Mouse (Mus musculus) ES-Bruce4 (cell line): ENCODE results near the gene Tnks2. TPM values are rescaled to one million over a fixed set of nuclear protein-coding genes. Genes with fewer than 3 reads are reported as not detected.

ENCODE experiments used
- H3K27ac ChIP-seq: 2 replicates; pipeline ENCODE4 v1.5.1; 2012; ENCODE audit warnings: low read length, inconsistent platforms; ENCODE audit not compliant: insufficient read depth
- H3K27me3 ChIP-seq: 2 replicates; pipeline ENCODE4 v1.6.1; 2012; ENCODE audit warnings: mild to moderate bottlenecking, low read length, inconsistent platforms; ENCODE audit not compliant: control insufficient read depth, poor library complexity, insufficient read depth, severe bottlenecking
- H3K36me3 ChIP-seq: 2 replicates; pipeline ENCODE4 v1.6.1; 2012; ENCODE audit warnings: inconsistent platforms, mild to moderate bottlenecking, low read length, moderate library complexity; ENCODE audit not compliant: control insufficient read depth, poor library complexity, insufficient read depth, severe bottlenecking
- H3K4me1 ChIP-seq: one replicate; pipeline ENCODE4 v1.8.1; 2011; ENCODE audit warnings: low read length; ENCODE audit not compliant: control insufficient read depth, insufficient read depth
- H3K4me3 ChIP-seq: 2 replicates; pipeline ENCODE4 v1.5.1; 2011; ENCODE audit warnings: low read depth, mild to moderate bottlenecking, low read length
- H3K9ac ChIP-seq: 2 replicates; pipeline ENCODE4 v1.6.1; 2012; ENCODE audit warnings: low read depth, mild to moderate bottlenecking, inconsistent platforms; ENCODE audit not compliant: poor library complexity, severe bottlenecking
- H3K9me3 ChIP-seq: replicated peaks from 2 replicates; pipeline ENCODE4 v1.6.1; 2012; ENCODE audit warnings: mild to moderate bottlenecking, low read length, inconsistent platforms; ENCODE audit not compliant: control insufficient read depth, poor library complexity, insufficient read depth, severe bottlenecking
- CTCF ChIP-seq: IDR thresholded peaks from one replicate; pipeline ENCODE4 v1.8.1; 2011; ENCODE audit warnings: low read depth, low read length
- EP300 ChIP-seq: IDR thresholded peaks from 2 replicates; pipeline ENCODE4 v1.6.1; 2011; ENCODE audit warnings: low read depth, low read length; ENCODE audit not compliant: insufficient read depth
- POLR2A ChIP-seq: IDR thresholded peaks from one replicate; pipeline ENCODE4 v1.8.1; 2011; ENCODE audit warnings: low read length; ENCODE audit not compliant: insufficient read depth
- polyA plus RNA-seq: library from polyadenylated mRNA; stranded (reverse); fragments of >200 nt; gene quantifications from 2 replicates; pipeline ENCODE4 v1.2.4, GENCODE M21; 2011; ENCODE audit warnings: low read depth; ENCODE audit not compliant: missing spikeins, insufficient read depth, insufficient read length

Gene Tnks2
- polyA plus RNA-seq, 1 experiment: 415 TPM

DNA sequence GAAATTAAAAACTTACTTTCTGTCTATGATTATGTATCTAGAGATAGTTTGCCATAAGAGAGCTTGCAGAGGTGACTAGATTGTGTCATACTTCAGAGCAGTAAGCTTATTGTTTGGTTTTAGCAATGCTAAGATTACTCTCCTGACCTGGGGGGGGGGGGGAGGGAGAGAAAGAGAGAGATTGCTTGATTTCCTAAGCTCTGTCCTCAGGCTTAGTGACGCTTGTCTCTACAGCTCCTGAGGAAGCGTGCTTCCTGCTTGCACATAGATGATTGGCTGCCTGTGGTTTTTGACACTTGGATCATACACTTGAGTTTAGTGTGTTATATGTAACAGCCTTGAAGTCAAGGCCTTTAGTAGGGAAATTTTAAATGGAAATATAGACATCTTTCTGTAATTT lies 40.6 kb downstream of the Tnks2 start:
- H3K9ac ChIP-seq: no peak overlapping the region
- H3K36me3 ChIP-seq: peaks cover 84% of the 10 kb centered on the region

DNA sequence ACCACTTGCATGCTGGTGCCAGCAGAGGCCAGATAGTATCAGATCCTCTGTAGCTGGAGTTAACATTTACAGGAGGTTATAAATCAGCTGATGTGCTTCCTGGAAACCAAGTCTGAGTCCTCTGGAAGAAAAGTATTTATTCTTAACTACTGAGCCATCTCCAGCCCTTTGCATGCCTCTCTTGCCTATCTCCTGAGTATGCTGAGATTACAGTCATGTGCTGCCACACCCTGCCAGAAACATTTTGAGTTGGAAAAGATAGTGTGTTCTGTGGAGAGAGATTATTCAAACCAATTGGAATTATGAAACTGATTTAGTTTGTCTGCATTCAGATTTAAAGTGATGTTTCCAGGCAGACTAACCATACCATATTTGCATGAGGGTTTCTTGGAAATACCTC lies 43.3 kb downstream of the Tnks2 start:
- H3K27ac ChIP-seq: no peak overlapping the region
- no peaks in the 10 kb centered on the region for H3K4me1 ChIP-seq
- H3K36me3 ChIP-seq: peaks cover 88% of the 10 kb centered on the region
- TF ChIP-seq CTCF: no peak
- TF ChIP-seq EP300: no peak
- no peak for TF ChIP-seq POLR2A
- no peaks in the 10 kb centered on the region for H3K9me3 ChIP-seq
- no peak overlapping the region for H3K4me3 ChIP-seq
- H3K27me3 ChIP-seq: no peaks in the 10 kb centered on the region
- H3K9ac ChIP-seq: no peak overlapping the region

More for the DNA sequence above, 40.6 kb downstream of the Tnks2 start:
- H3K27ac ChIP-seq: no peak overlapping the region
- no peaks in the 10 kb centered on the region for H3K4me1 ChIP-seq
- TF ChIP-seq EP300 (no peak), CTCF (no peak)
- no peaks in the 10 kb centered on the region for H3K9me3 ChIP-seq
- H3K4me3 ChIP-seq: no peak overlapping the region
- H3K27me3 ChIP-seq: no peaks in the 10 kb centered on the region

DNA sequence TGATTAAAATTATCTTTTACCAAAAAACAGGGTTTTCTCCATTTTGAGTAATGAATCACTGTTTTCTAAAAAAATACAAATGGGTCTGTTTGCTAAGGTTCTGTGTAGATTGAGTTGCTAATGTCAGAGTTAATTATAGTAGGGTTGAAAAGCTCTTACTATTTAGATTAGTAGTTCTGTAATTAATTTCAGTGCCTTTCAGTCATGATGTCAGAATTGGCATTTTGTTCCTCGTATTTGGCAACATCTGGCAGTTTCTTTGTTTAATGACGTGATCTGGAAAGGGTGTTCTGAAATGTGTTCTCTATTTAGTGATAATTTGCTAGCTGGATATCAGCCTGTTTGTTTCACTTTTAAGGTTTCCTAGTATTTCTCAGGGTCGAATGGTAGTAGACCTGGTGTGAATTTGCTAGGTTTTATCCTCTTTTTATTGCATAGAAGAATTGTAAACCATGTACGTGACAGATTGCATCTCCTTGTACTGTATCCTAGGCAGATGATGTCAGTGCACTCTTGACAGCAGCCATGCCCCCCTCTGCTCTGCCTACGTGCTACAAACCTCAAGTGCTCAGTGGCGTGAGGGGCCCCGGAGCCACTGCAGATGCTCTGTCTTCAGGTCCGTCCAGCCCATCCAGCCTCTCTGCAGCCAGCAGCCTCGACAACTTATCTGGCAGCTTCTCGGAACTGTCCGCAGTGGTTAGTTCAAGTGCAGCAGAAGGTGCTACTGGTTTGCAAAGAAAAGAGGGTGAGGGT lies 44.9 kb downstream of the Tnks2 start:
- H3K4me1 ChIP-seq: no peaks in the 10 kb centered on the region
- no peaks in the 10 kb centered on the region for H3K27me3 ChIP-seq
- no peak overlapping the region for H3K9ac ChIP-seq
- no peak for TF ChIP-seq CTCF
- TF ChIP-seq POLR2A: no peak
- no peak for TF ChIP-seq EP300
- H3K4me3 ChIP-seq: no peak overlapping the region
- no peaks in the 10 kb centered on the region for H3K9me3 ChIP-seq
- peaks cover 90% of the 10 kb centered on the region for H3K36me3 ChIP-seq
- no peak overlapping the region for H3K27ac ChIP-seq

DNA sequence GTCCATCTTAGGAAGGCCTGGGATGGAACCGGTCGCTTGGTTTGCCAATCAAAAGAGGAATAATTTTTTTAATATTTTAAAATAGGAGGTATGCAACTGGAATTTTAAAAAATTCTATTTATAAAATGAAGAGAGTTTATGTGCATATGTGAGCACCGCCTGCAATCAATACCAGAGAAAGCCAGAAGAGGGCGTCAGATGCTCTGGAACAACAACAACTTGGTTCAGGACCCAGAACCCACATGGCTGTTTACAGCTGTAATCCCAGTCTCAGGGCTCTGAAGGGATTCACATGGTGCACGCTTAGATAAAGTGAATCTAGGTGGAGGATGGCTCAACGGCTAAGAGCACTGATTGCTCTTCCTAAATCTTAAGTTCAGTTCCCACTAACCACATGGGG lies 49.1 kb downstream of the Tnks2 start:
- Histone ChIP-seq H3K4me3 (no peak overlapping the region), H3K9me3 (no peaks in the 10 kb centered on the region), H3K27me3 (no peaks in the 10 kb centered on the region), H3K9ac (no peak overlapping the region), H3K4me1 (no peaks in the 10 kb centered on the region), H3K36me3 (peaks cover 90% of the 10 kb centered on the region), H3K27ac (no peak overlapping the region)
- TF ChIP-seq CTCF: peak; percentile 32
- TF ChIP-seq POLR2A: no peak
- no peak for TF ChIP-seq EP300

DNA sequence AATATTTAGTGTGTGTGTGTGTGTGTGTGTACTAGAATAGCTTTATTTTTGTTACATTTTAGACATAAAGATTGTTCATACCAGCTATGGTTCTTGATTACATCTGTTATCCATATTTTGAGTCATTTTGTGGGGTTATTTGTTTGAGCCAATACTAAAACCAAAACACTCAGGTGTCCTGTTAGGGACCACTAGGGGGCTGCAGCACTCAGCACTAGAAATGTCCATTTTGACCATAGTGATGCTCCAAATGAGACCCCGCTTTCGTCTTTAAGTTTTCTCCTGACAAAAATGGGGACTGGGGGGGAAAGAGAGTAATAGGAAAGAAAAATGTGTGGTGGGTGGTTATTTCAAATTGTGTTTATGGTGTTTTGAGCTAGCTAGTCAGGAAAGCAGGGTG lies 52.3 kb downstream of the Tnks2 start:
- Histone ChIP-seq H3K27ac (no peak overlapping the region), H3K4me3 (no peak overlapping the region), H3K4me1 (no peaks in the 10 kb centered on the region), H3K27me3 (no peaks in the 10 kb centered on the region), H3K36me3 (peaks cover 93% of the 10 kb centered on the region), H3K9ac (no peak overlapping the region), H3K9me3 (no peaks in the 10 kb centered on the region)
- TF ChIP-seq POLR2A (no peak), EP300 (no peak), CTCF (no peak)

DNA sequence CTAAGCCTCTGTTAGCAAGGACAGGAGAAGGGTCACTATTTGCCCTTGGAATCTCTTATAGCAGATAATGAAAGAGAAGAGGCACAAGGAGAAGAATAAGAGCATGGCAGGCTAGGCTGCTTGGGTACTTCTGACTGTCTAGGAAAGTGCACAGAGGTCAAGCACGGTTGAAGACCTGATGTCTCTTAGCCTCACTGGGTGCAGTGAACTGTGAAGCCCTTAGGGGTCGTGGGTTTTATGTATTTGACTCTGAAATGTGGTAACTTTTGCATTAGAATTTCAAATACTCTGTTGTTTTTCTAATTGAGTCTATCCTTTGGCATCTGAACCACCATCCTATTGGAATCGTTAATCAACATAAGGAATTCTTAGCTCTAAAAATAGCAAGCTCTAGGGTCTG lies 53.7 kb downstream of the Tnks2 start:
- no peak for TF ChIP-seq POLR2A
- no peak for TF ChIP-seq EP300
- TF ChIP-seq CTCF: no peak
- Histone ChIP-seq H3K4me3 (no peak overlapping the region), H3K27ac (no peak overlapping the region), H3K27me3 (no peaks in the 10 kb centered on the region), H3K36me3 (peaks cover 91% of the 10 kb centered on the region), H3K4me1 (no peaks in the 10 kb centered on the region), H3K9ac (no peak overlapping the region), H3K9me3 (no peaks in the 10 kb centered on the region)
